Mouse (Mus musculus) neutrophil, adult 83 days (primary cell): ENCODE results near the gene Ube2e2. TPM values are rescaled to one million over a fixed set of nuclear protein-coding genes. Genes with fewer than 3 reads are reported as not detected.

Experiments
- total RNA-seq, 2 experiments: library from RNA; stranded (reverse); gene quantifications; one replicate each; pipeline ENCODE4 v1.2.4; 2023

Ube2e2 gene
- total RNA-seq = 1 to 10 TPM; 2.3 to 3.9 TPM

DNA sequence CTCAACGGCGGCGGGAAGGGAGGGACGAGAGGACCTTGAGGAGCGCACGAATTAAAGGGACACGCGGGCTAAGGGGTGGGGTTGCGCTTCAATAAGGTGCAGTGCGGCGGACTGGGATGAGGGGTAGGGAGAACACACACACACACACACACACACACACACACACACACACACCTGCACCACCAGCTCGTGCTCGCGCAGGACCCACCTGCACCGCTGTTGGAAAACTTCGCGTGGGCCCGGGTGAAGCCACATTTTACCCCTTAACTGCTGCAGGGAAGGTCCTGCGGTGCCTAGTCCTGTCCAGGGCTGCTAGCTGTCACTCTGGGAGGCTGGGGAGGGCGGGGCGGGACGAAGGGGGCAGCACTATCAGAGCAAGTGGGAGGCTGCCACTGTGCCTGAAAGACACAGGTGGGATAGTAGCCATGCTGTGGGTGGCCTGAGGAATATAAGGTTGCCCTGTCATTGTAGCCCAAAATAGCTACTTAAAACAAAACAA is at the start of gene Ube2e2:
Gene Ube2e2, minus strand, starts transcription at position 321 of the 499 bp plus-strand sequence.

